Mouse (Mus musculus) bone marrow macrophage, adult 2 months (primary cell): ENCODE data around the gene Umad1.

Experiments
- CTCF ChIP-seq: IDR thresholded peaks from 2 replicates; pipeline ENCODE4 v1.5.1; 2012; ENCODE audit warnings: low read depth, mild to moderate bottlenecking, low read length, moderate library complexity
- POLR2A ChIP-seq: IDR thresholded peaks from 2 replicates; pipeline ENCODE4 v1.6.1; 2012; ENCODE audit warnings: mild to moderate bottlenecking, low read depth, low read length, borderline replicate concordance

- TF ChIP-seq CTCF: no peak
- TF ChIP-seq POLR2A: no peak
These were observed 162.3 kb downstream of the Umad1 start for GRCm38 (mm10) chr6:8421421-8421820.
